In genomic region chr2:168019201-168019715, GRCm38 (mm10) we compare ENCODE assay signal across 8 mouse cellular contexts. TPM values are rescaled to one million over a fixed set of nuclear protein-coding genes. Genes with fewer than 3 reads are reported as not detected.
A peak's percentile ranks its signal among the peaks of the same experiment; 100 is the strongest.
DNase-seq lines count a peak whose midpoint lies in the region; ATAC-seq and TF ChIP-seq lines count a peak whose summit lies in the region.

No protein-coding gene starts in this region.

- no peaks in the 10 kb centered on the region for H3K9me3 ChIP-seq in midbrain, postnatal 0 days (ENCODE audit: low read length)
- no peaks in the 10 kb centered on the region for H3K9me3 ChIP-seq in midbrain, embryonic 16.5 days (replicated peaks; ENCODE audit: control insufficient read depth, low read length, poor library complexity, severe bottlenecking)

- no peaks in the 10 kb centered on the region for H3K4me1 ChIP-seq in midbrain, postnatal 0 days (ENCODE audit: insufficient read depth, low read length)
- no peaks in the 10 kb centered on the region for H3K4me1 ChIP-seq in midbrain, embryonic 16.5 days (ENCODE audit: control insufficient read depth, insufficient read depth, low read length)

- H3K27ac ChIP-seq in midbrain, postnatal 0 days (ENCODE audit: low read depth, low read length), result no peak overlapping the region
- H3K27ac ChIP-seq in midbrain, embryonic 16.5 days (ENCODE audit: low read length), result no peak overlapping the region

- WGBS in midbrain, postnatal 0 days, result 63% methylated on average over 9 of the region's 9 CpGs
- 71% methylated on average over 9 of the region's 9 CpGs for WGBS in midbrain, embryonic 16.5 days

- H3K27me3 ChIP-seq in midbrain, postnatal 0 days (ENCODE audit: insufficient read depth, low read length), result no peaks in the 10 kb centered on the region
- no peaks in the 10 kb centered on the region for H3K27me3 ChIP-seq in midbrain, embryonic 16.5 days (ENCODE audit: control insufficient read depth, insufficient read depth, low read depth, low read length)

- no peak for ATAC-seq in cerebellum, adult (ENCODE audit: insufficient number of reproducible peaks, low FRiP score, low TSS enrichment)
- 0 out of 2 replicates have a peak, but pooled peaks have one; percentile 13 for ATAC-seq in midbrain, postnatal 0 days (ENCODE audit: low FRiP score)
- ATAC-seq in midbrain, embryonic 16.5 days, result no peak

- H3K36me3 ChIP-seq in midbrain, postnatal 0 days (ENCODE audit: insufficient read depth, low read length), result no peaks in the 10 kb centered on the region
- no peaks in the 10 kb centered on the region for H3K36me3 ChIP-seq in midbrain, embryonic 16.5 days (ENCODE audit: control insufficient read depth, insufficient read depth, low read length)

- TF ChIP-seq CTCF in midbrain, postnatal 0 days (IDR thresholded peaks at IDR 0.05), result no peak

- peak; percentile 93 to 95 for DNase-seq in cerebellum, postnatal 10 days
- peak; percentile 66 for DNase-seq in midbrain, postnatal 0 days (ENCODE audit: low spot score)
- DNase-seq in heart, postnatal 4 days, result peak; percentile 85
- peak; percentile 85 for DNase-seq in lung, postnatal 10 days
- DNase-seq in c-Kit-positive CD71-positive TER-119-positive erythroid progenitor cells, embryonic 14.5 days (ENCODE audit: low spot score), result no peak
- no peak for DNase-seq in spleen, adult 12 weeks (ENCODE audit: low spot score)

- H3K9ac ChIP-seq in midbrain, postnatal 0 days (replicated peaks; ENCODE audit: low read length, poor library complexity, severe bottlenecking), result no peak overlapping the region
- H3K9ac ChIP-seq in midbrain, embryonic 16.5 days (ENCODE audit: low read depth, low read length), result no peak overlapping the region

- H3K4me3 ChIP-seq in midbrain, postnatal 0 days (ENCODE audit: low read depth, low read length), result no peak overlapping the region
- H3K4me3 ChIP-seq in midbrain, embryonic 16.5 days (ENCODE audit: low read depth, low read length), result no peak overlapping the region

- no peak overlapping the region for H3K4me2 ChIP-seq in midbrain, postnatal 0 days (ENCODE audit: low read depth, low read length, poor library complexity, severe bottlenecking)
- H3K4me2 ChIP-seq in midbrain, embryonic 16.5 days (ENCODE audit: low read length), result no peak overlapping the region

RNA-seq across cellular contexts. Expression of gene Ripor3, which starts 8.8 kb away (rescaled TPM):
- 0.57 and 0.99 TPM in 2 replicates for total RNA-seq in midbrain, postnatal 0 days (2014; rRNA removed)
- 0.28 and 0.42 TPM in 2 replicates for polyA plus RNA-seq in midbrain, postnatal 0 days (2015; fragmentation: Nextera tagmentation; extraction: Ambion mirVana)
- polyA plus RNA-seq in midbrain, embryonic 16.5 days (2015; fragmentation: Nextera tagmentation; extraction: Ambion mirVana), result 0.53 and 0.58 TPM in 2 replicates
- total RNA-seq in heart, postnatal 4 days (2021), result under 1 TPM; 0.45 to 0.91 TPM

Comparison
In these comparisons a context has a peak if more than half of its experiments do, and no peak if none do; other contexts are left out.
1. DNase-seq: peak in cerebellum, postnatal 10 days (2 of 2), midbrain, postnatal 0 days (single experiment), heart, postnatal 4 days (single experiment) and lung, postnatal 10 days (single experiment); none in c-Kit-positive CD71-positive TER-119-positive erythroid progenitor cells, embryonic 14.5 days (single experiment) and spleen, adult 12 weeks (single experiment).